Mouse (Mus musculus) left cerebral cortex, postnatal 4 days (tissue): Measurements from ENCODE around the gene Isoc2a. TPM values are rescaled to one million over a fixed set of nuclear protein-coding genes. Genes with fewer than 3 reads are reported as not detected.
"Not testable (repeated sequence)": the region's sequence is repeated elsewhere in the genome, so short reads cannot be mapped to it uniquely, and the experiment has no call there.

Experiments
- DNase-seq: peaks from one replicate; pipeline ENCODE4 v3.0.0-alpha.2; 2022
- intact Hi-C: fragments of 180-260 bp; cut with DNase I; formaldehyde crosslinking; loops from one replicate; pipeline ENCODE4 v1.15.1; 2025
- total RNA-seq, 2 experiments: library from RNA; stranded (reverse); gene quantifications; 2 replicates each; pipeline ENCODE4 v1.2.3; 2021

Isoc2a gene
- 1 to 10 TPM; 6.2 to 6.5 TPM for total RNA-seq

DNA sequence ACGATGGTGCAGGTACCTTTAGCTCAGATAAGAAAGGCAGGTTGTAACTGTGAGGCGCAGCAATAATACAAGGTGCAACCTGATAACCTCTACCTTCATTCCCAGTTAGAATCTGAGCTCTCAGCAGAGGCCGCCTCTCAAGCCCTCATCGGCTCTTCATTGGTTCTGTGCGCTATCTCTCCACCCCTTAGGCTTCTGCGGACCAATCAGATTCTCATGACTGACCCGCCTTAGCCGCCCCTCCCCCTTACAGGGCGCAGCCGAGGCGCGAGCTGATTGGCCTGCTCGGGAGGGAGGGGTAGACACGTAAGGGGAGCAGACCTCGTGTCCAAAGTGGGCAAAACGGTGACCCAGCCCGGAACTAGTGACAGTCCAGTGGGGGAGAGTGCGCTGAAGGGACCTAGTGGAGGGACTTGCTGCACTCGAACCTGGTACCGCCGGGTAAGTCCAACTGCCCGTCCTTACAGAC is at the start of gene Isoc2a:
Gene Isoc2a, plus strand, starts transcription at position 401 of the 469 bp plus-strand sequence.
- peak; percentile 90 for DNase-seq
- intact Hi-C loops: no loop called here

GRCm38 (mm10) chr7:4830476-4830875 is 46.5 kb upstream of the Isoc2a start:
- intact Hi-C loops: no loop called here

DNA sequence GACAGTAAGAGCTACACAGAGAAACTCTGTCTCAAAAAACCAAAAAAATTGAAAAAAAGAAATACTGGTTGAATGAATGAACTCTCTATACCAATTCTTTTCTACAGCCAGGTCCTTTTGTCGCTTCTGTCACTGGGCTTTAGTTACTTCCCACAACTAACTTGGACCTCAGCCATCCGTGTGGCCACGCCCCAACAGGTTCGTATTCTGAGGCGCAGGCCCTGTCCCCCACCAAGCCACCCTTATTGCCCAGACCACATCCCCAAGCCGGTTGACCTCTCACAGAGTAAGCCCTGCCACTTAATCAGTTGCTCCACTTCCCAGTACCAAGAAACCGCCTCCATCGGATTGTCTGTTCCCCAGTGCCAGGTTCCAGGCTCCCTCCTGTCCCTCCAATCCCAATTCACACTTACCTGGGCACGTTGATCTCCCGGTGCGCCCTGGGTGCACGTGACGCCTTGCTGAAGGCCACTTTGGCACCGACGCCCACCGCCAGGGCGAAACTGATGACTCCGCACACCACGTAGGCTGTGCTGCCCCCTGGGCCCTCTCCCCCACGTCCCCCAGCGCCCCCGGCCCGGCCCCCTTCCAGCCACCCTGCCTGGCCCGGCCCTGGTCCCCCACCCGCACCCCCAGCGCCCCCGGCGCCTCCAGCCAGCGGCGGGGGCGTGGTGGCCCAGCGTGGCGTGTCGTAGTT is 41.2 kb upstream of the Isoc2a start:
- no peak for DNase-seq
- intact Hi-C loops: no loop called here

More at GRCm38 (mm10) chr7:4830476-4830875, 46.5 kb upstream of the Isoc2a start:
- DNase-seq: no peak

DNA sequence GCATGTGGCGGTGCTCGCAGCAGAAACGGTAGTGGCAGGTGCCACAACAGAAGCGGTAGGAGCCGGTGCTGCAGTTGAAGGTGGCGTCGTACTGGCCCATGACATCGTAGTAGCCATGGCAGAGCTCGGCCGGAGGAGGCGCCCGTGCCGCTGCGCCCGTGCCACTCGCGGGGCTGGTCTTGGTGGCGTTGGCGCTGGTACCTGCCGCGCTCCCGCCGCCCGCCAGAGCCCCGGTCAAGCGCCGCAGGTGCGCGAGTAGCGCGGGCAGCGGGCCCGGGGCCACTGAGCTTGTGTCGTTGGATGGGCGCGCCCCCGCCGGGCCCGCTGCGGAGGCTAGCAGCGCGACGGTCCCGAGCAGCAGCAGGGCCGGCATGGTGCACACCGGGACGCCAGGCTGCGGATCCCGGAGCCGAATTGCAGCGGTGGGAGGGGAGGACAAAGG is 40.6 kb upstream of the Isoc2a start:
- peak; percentile 72 for DNase-seq
- intact Hi-C loops: no loop called here

DNA sequence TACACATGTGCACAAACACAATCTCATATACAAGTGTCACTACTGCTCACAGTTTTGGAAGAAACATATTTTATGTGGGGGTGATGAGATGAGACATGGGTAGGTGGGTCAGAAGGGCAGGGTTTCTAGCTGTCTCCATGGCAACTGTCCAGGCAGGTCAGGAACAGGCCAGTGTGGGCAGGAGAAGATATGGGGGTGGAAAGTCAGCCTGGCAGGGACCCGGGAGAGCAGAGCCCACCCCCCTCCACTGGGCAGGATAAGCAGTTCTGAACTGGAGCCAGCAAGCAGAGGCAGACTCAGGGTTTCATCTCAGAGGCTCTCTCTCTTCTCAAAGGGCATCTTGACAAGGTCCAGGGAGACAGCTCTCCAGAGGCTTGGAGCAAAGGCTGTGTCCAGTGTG is 39.3 kb upstream of the Isoc2a start:
- intact Hi-C loops: no loop called here
- no peak for DNase-seq

- intact Hi-C loops: no loop called here
- no peak for DNase-seq
These were observed 34.9 kb upstream of the Isoc2a start for GRCm38 (mm10) chr7:4842077-4842476.

GRCm38 (mm10) chr7:4842634-4843131 is 34.3 kb upstream of the Isoc2a start:
- DNase-seq: peak; percentile 28
- intact Hi-C loops: no loop called here

- intact Hi-C loops: no loop called here
- DNase-seq: peak; percentile 64
These were observed 33.2 kb upstream of the Isoc2a start for GRCm38 (mm10) chr7:4843604-4844244.

DNA sequence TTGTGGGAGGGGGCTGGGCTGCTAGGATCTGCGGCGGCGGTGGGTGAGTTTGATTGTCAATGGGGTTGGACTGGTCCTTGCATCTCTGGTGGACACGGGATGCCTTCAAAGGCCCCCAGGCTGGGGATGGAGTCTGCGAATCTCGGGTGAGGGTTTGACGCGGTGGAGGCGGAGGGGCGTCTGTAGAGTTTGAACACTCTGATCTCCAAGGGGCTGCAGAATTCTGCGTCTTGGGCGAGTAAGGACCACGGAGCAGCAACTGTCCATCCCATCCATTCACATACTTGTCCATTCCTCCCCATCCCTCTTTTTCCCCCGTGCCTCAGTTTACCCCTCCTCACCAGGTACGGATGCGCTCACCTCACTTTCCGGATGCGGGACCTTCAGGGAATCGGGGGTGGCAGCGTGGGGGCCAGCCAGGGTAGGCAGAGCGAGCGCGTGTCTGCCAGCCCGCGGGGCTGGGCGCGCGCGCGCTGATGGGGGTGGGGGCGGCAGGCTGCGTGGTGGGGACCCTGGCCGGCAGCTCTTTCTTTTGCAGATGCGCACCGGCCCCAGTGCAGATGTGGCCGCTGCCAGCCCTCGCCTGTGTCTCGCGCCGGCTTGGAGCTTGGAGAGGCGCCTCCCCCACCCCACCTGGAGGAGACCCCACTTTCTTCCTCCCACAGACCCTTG is 32.6 kb upstream of the Isoc2a start, which contains the start of gene Shisa7:
Gene Shisa7, minus strand, starts transcription at position 452 of the 672 bp plus-strand sequence.
- intact Hi-C loops: no loop called here
- DNase-seq: no peak

- intact Hi-C loops: no loop called here
- DNase-seq: peak; percentile 84
These were observed 32.0 kb upstream of the Isoc2a start for GRCm38 (mm10) chr7:4844917-4845309.

DNA sequence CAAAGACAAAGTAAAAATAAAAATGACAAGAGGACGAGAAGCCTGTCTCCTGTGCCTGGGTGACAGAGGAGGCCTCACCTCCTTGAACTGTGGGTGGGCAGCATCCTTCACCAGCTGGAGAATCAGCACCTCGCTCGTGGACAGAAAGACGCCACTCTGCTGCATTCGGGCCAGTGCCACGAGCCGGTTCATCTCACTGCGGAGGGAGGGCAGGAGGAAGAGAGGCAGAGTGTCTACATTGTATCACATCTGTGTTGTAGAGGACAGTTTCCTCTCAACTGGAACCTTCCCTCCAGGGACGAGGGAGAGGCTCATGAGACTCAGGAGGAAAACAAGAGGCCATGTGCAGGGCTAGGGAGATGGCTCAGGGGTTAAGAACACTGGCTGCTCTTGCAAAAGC is 27.6 kb upstream of the Isoc2a start:
- DNase-seq: no peak
- intact Hi-C loops: no loop called here

DNA sequence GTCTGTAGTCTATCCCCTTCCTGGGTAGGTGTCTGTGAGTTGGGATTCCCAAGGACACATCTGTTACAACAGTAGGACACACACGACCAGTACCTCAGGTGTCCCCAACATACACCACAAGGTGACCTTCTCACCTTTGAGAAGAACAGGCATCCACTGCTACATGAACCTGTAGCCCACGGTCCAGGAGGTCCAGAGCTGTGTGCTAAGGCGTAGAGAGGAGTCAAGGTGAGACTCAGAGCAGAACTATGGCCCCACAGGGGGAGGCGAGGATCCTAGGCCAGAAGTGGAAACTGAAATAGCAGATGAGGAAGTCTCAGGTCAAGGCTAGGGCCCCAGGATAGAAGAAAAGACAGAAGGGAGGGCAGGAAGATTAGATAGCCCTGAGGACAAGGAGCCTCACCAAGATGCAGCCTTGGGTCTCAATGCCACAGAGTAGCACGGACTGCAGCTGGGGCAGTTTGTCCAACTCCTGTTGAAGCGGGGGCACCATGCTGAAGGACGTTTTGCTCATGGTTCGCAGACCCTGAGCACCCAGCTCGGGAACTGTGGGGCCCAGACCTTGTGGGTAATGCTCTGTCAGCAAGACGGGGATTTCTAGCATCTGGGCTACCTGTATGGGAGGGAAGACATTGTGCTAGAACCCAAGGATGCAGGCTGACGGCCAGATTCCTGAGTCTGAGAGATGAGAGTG is 26.2 kb upstream of the Isoc2a start:
- DNase-seq: no peak

DNA sequence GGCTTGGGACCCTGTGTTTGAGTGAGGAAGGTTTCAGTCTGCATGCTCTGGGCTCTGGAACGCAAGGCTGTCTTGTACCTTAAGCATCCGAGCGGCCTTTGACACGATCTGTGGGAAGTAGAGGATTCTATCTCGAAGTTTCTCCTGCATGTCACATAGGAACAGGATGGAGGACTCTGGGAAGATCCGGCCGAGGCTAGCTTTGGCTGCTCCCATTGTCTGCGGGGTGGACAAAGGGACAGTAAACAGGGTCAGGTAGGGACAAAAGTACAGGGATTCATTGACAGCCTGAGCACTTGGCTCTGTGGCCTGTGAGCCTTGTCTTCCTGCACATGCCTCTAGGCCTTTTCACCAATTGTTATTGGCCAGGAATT is 25.7 kb upstream of the Isoc2a start:
- intact Hi-C loops: no loop called here
- DNase-seq: no peak

More for the DNA sequence above, 26.2 kb upstream of the Isoc2a start:
- intact Hi-C loops: no loop called here

DNA sequence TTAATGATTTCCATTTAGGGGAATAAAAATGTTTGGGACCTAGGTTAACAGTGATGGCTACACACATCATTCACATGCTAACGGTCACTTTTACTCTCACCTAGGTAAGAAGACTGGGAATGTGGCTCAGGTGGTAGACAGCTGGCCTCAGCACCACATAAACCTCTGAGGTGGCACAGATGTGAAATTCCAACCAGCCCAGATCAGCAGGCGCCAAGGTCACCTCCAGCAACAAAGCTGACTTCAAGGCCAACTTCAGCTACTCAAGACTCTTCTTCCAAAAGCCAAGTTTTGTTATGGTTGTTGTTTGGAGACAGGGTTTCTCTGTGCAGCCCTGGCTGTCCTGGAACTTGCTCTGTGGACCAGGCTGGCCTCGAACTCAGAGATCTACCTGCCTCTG is 23.3 kb upstream of the Isoc2a start:
- DNase-seq: no peak
- intact Hi-C loops: no loop called here

- intact Hi-C loops: no loop called here
- no peak for DNase-seq
These were observed 20.4 kb upstream of the Isoc2a start for GRCm38 (mm10) chr7:4856508-4856907.

- peak; percentile 47 for DNase-seq
- intact Hi-C loops: no loop called here
These were observed 19.6 kb upstream of the Isoc2a start for GRCm38 (mm10) chr7:4857321-4857720.

DNA sequence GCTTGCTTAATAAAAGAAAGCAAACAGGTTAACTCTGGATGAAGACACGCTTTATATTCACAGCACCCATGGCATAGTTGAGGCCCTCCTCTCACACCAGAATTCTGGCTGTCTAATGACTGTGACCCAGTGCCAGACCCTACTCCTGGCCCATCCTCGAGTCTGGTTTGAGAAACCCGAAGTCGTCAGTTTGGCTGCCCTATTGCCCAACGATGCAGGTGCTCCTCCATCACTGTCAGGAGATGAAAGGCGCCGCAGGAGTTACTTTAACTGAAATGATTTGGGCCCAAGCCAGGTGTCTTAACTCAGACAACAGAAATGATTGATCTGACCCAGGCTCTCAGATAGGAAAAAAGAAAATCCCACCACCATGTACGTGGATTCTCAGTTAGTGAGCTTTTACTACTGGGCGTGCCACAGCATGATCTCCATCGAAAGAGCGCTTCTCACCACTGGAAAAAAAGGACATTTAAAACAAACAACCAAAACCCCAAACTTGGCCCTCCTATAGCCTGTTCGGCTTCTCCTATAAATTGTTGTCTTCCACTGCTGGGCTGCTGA is 17.5 kb upstream of the Isoc2a start:
- intact Hi-C loops: no loop called here
- DNase-seq: no peak

GRCm38 (mm10) chr7:4860926-4861325 is 16.0 kb upstream of the Isoc2a start:
- DNase-seq, intact Hi-C loops: not testable (repeated sequence)

- no peak for DNase-seq
- intact Hi-C loops: no loop called here
These were observed 13.9 kb upstream of the Isoc2a start for GRCm38 (mm10) chr7:4863041-4863440.

GRCm38 (mm10) chr7:4863541-4864080 is 13.3 kb upstream of the Isoc2a start:
- no peak for DNase-seq
- intact Hi-C loops: no loop called here
